Mouse (Mus musculus) testis, postnatal 14 days (tissue): ENCODE measurements around the gene Susd5.

ENCODE experiments used
- DNase-seq: peaks from one replicate; pipeline ENCODE4 v3.0.0; 2021; ENCODE audit warnings: low spot score

Susd5 gene

DNA sequence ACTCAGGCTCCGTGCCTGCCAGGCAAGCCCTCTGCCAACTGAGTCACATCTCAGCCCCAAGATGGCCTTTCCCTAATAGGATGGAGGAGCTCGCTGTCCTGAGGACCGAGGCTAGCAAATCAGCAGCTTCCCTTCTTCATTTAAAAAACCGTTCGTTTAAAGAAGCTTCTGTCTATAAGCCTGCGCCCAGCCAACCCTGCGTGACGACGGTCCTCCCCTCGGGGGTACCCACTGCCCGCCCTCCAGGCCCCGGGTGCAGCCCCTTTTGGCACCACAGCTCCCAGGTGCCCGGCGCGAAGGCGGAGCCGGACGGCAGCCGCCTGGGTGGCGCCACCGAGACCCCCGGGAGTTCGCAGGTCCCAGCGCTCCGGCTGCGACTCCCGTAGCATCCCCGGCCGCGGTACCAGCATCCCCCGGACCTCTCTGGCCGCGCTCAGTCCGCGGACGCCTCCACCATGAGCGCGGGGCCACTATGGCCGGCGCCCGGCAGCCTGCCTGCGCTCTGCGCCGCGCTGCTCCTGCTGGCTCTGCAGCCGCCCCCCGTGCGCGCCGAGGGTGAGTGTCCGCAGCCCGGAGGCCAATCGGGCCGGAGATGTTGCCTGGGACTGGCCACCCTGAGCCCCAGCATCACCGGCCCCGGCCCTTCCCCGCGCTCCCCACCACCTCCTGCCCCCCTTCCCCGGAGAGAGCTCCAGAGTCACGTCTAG is at the start of gene Susd5:
Susd5 (plus strand) TSS at position 51 of the 707 bp plus-strand sequence.
- DNase-seq: no peak

DNA sequence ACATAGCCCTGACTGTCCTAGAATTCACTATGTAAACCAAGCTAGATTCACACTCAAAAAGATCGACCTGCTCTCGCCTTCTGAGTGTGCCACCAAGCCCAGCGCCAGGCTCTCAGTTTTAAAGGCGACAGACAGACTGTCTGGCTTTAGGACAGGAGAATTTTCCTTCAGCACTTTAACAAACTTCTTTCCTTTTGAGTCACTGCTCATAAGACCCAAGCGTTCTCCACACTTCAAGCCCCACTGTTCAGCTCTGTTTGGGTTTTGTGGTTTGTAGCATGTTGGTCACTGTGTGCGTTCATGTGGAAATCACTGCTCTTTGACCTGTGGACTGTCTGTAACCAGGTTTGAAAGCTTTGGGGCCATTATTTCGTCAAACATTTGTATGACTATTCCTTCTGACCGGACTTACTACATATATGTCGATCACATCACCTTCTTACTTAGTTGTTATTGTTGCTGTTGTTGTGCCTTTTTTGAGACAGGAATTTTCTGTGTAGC is 49.0 kb upstream of the Susd5 start:
- DNase-seq: no peak

DNA sequence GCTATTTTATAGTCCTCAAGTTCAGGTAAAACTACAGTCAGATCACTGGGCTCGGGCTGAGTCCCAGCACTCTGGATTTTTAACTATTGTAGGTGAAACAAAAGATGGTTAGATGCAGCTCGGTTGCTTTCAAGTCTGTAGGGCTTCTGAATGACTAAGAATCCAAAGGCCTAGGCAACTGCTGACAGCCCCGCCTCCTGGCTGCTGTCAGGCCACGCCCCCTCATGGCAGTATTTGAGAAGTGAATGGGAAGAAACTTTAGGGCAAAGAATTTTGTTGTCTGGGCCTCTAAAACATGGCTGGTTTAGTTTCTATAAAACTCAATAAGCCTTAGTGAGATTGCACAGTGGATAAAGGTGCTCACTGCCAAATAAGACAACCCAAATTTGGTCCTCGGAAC is 47.4 kb upstream of the Susd5 start:
- DNase-seq: no peak

DNA sequence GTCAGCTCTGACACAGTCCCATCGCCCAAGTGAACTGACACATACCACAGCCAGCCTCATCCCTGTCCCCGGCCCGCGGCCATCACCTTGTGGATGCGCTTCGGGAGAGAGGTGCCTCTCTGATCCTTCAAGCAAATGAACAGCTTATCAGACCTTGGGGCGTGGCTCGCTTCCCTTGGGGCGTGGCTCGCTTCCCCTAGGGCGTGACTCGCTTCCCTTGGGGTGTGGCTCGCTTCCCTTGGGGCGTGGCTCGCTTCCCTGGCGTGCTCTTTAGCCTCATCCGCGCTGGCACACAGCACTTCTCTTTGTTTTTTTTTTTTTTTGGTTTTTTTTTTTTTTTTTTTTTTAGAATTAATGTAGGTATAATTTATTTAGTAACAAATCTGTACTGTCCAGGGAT is 45.7 kb upstream of the Susd5 start:
- no peak for DNase-seq

DNA sequence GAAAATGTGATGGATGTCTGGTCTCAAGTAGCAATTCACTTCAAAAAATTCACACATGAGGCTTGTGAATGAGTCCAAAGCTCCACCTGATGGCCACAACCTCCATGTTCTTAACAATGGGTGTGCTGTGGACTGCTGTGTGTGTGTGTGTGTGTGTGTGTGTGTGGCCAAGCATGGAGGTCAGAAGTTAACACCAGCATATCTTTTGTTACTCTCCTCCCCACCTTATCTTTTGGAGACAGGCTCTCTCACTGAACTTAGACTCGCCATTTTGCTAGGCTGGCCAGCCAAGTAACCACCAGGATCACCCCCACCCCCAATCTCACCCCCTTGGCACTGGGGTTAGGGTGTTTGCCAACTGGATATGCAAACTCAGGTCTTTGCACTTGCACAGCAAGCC is 42.9 kb upstream of the Susd5 start:
- DNase-seq: no peak

DNA sequence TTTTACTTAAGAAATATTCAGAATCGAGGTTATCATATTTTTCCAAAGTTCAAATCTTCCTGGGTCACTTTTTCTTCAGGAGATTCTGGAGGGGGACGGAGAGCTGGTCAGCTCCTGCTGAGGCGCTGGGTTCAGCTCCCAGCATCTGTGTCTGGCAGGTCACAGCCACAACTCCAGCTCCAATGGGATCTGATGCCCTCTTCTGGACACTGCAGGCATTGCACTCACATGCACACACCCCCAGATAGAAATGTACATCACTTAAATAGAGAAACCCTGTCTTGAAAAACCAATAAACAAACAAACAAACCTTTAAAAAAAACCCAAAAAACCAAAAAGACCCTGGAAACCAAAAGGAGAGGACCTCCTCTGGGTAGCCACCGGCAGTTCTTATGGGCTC is 41.2 kb upstream of the Susd5 start:
- no peak for DNase-seq

DNA sequence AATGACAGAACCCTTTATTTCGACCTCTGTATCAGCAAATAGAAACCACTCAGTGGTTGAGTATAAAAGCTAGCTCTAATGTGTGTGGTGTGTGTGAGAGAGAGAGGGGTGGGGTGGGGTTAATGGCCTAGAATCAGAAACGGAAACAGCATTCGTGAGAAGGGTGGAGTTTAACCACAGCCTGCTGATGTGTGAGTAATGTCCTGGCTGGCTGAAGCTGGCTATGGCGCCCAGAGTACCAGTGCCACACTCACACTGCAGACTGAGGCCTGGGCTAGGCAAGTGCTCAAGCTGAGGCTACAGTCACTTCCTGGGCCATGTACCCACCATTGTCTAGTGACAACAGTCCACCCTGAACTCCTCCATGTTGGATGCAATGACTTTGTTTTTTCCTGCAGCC is 40.5 kb upstream of the Susd5 start:
- no peak for DNase-seq

DNA sequence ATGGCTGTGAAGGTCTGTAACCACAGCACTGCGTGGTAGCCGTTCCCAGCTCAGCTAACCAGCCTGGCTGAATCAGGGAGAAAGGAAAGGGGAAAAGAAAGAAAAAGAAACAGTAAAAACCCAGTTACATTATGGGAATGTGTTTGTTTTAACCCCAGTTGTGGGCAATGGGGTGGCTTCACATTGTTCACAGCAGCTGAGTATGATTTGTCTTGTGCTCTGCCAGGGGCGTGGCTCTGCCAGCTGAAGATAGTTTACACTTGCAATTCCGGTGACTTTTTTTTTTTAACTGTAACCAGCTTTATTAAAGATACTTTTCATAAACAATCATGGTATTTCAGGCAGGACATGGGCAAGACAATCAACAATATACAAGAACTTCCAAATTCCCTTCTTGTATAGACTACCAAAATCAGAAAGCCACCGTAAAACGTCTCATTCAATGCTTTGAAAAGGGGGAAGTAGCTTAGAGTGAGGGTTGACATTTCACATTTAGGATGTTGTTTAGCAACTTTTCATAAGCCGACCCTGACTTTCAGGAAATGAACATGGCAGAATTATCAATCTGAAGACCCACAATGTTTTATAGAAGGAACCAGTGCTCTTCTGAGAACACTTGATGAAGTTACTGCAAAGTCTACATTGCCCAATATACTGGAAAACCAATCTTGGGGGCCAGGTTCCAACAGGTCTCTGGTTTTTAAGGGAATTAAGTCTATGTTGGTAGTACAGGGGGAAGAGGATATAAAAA is 37.8 kb upstream of the Susd5 start:
- no peak for DNase-seq

DNA sequence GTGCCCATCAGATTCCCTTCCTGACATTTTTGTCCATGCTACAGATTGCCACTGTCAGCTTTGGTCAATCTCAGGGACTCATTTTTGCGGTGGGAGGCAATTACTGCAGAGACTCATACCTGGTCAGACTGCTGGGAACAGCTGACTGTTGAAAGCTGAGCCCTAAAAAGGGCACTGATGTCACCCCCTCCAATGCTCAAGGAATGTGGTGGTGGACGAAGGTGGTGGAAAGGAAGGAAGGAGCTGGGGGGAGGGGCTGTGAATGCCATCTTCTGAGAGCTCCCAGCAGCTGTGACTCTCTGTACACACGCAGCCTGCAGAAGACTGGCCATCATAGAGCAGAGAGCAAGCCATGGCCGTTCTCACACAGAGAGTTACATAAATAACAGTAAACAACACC is 34.8 kb upstream of the Susd5 start:
- no peak for DNase-seq

DNA sequence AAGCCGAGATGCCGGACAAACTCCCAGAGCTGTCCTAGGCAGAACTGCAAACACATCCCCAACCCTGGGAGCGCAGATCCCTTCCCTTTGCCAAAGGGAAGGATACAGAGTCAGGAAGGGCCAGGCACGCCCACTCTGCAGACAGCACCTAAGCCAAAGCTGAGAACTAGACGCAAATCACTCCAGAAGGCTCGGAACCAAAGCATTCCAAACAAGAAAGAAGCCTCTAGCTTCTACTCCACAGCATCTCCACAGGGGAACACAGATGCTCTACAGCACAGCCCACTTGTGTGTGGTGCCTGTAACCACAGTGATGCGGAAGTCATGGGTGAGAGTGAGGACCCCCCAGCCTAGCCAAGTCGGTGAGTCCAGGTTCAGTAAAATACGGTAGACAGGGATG is 31.8 kb upstream of the Susd5 start:
- DNase-seq: no peak

DNA sequence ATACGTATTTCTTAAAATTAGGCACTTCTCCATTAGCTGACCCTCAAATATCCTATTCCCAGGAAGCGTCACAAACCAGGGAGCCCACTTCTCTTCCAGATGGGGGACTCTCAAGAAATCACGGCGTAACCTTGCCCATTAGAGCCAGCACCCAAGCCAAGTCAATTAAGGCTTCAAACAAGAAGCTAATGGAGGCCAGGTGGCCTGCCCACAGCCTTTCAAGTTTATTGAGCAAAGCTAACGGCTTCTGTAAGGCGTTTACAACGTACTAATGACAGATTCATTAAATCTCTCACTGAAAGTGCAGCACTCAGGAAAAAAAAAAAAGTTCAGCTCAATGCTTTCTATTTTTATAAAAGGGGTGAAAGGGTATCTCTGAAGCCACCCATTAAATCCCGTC is 31.1 kb upstream of the Susd5 start:
- DNase-seq: no peak

DNA sequence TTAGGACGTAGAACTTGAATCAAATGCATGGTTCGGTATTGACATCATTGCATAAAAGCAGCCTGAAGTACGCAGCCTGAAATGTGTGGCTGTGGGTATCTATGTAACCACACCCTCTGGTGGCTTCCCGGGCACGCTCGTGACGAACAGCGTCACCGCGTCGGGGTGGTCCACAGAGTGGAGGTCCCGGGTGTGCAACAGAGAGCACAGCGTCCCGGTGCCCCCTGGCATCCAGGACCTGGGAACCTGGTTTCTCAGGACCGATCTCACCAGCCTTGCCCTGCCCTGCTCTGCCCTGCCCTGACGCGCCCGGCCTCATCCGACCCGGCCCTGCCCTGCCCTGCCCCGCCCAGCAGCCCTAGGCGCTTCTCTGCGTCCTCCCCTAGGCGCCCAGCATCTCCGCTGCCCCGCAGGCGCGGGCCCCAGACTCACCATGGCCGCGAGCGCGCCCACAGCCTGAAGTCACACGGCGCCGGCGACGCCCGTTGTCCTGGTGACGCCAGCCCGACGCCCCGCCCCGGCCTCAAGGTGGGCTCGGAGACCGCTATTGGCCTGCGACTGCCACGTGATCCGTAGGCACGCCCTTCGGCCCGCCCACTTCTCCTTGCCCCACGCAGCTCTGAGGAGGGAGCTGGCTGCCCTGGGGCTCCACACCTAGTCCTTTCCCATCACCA is 30.5 kb upstream of the Susd5 start:
- DNase-seq: peak; percentile 88

DNA sequence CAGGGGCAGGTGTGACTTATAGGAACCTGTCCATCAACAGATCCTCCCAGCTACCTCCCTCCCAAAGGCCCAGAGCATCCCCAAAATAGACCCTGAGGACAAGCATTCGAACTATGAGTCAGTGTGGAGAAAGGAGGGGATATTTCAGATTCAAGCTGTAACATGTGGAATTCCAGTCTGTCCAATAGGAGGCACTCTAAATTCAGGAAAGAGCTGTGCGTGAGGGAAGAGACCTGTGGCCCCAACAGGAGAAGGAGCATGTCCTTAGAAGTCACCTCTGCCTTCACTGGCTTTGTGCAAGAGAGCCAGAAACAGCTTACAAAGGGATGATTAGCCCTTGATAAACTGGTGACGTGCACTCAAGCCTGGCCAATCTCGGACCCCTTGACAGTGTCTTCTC is 16.0 kb upstream of the Susd5 start:
- DNase-seq: no peak

DNA sequence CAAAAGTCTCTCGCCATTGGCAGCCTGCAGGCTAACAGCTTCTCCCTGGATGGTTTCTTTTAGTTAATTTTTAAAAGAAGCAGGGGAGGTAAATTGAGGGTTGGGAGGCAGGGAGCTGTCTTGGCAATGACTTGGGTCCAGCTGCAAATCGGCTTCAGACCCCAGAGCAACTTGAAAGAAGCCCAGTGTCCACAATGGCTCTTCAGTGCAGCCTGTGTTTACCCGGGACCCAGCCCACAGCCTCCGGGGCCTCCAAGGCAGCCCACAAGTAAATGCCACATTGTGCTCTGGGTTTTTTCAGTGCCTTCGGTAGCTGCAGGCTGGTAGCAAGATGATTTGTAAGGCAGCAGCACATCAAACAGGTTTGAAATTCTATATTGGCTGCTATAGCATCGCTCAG is 14.4 kb upstream of the Susd5 start:
- no peak for DNase-seq

DNA sequence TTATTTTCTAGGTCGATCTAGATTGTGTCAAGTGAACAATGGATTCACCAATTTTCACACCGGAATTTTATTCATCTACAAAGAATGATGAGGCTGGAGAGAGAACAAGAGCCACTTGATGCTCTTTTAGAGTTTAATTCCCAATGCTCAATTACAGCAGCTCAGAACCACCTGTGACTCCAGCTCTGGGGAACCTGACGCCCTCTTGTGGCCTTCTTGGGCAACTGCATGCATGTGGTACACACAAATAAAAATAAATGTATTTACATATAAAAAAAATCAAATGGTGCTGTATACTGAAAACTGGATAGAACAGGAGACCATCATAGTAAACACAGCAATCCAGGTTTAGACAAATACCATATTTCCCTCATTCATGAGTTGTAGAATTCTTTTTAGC is 12.5 kb upstream of the Susd5 start:
- no peak for DNase-seq

DNA sequence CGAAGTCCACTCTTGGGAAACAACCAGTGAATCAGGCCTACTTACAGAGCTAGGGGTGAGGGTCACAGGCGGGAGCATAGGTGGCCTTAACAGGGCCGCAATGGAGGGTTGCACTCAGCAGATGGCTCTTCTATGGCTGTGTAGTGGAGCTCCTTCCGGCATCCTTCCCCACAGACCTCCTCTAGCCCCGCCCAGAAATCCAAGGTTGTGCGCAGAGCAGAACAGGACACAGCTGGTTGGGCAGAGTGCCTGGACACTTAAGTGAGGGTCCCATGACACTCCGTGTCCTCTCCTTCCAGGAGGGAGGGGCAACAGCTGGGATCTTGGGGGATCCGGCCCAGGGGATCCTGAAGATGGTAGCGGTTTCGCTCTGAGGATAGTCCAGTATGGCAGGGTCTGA is 10.9 kb upstream of the Susd5 start, which contains the start of gene Fbxl2:
Fbxl2 (minus strand) TSS at position 164 of the 400 bp plus-strand sequence.
- no peak for DNase-seq

DNA sequence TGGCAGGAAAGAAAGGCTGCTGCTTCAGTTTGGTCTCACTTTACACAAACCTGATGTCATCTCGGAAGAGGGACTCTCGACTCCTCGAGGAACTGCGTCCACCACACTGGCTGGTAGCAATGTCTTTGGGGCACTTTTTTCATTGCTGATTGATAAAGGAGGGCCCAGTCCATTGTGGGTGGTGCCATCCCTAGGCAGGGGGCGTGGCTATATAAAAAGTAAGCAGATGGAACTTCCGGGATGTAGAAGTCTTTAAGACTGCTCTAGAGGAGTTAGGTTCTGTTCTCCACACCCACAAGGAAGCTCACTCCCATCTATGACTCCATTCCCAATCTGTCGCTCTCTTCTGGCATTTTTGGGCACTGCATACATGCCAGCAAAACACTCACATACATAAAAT is 10.3 kb upstream of the Susd5 start:
- DNase-seq: no peak

DNA sequence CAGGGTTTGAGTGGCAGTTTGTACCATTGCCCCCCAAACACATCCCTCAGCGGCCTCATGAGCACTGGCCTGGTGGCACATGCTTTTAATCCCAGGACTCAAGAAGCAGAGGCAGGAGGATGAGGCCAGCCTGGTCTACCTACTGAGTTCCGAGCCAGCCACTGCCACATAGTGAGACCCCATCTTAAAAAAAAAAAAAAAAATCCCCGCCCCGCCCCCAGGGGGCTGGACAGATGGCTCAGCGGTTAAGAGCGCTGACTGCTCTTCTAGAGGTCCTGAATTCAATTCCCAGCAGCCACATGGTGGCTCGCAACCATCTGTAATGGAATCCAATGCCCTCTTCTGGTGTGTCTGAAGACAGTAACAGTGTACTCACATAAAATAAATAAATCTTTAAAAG is 6.8 kb upstream of the Susd5 start:
- DNase-seq: no peak

DNA sequence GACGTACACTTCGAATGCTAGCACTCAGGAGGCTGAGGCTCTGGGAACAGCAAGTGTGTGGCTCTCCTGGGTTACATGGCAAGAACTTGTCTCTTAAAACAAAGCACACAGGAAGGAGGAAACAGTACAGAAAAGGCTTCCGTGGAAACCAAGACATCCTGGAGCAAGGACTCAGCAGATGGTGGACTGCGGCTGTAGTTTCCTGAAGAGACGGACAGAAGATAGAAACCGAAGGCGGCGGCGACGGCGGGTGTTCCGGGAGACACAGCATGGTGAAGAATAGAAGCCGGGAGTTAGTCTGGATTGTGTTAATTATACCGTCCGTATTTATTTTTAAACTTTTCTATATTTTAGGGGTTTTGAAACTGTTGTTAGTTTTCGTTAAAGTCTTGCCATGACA is 6.2 kb upstream of the Susd5 start:
- no peak for DNase-seq

DNA sequence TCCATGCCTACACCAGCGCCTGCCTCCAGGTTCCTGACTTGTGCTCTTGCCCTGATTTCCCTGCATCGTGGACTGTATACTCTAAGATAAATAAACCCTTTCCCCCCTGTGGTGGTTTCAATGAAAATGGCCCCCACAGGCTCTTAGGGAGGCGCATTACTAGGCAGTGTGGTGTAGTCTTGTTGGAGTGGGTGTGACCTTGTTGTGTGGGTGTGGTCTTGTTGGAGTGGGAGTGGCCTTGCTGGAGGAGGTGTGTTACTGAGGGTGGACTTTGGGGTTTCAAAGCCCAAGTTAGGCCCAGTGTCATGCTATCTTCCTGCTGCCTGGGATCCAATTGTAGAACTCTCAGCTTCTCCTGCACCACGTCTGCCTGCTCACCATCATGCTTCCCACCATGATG is 4.9 kb upstream of the Susd5 start:
- no peak for DNase-seq

DNA sequence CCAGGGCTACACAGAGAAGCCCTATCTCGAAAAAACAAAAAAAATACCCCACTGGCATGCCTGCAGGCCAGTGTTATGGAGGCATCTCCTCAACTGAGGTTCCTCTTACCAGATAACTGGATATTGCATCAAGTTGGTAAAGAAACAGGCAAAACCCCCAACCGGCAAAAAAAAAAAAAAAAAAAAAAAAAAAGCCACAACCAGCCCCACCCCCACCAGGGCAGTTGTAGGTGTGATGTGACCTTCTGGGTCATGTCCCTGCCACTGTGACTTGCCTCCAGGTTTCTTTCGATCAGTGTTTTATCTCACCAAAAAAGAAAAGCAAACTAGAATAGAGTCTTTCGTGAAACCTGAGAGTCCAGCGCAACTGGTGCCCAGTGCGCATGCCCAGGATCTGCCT is 4.1 kb upstream of the Susd5 start:
- no peak for DNase-seq

DNA sequence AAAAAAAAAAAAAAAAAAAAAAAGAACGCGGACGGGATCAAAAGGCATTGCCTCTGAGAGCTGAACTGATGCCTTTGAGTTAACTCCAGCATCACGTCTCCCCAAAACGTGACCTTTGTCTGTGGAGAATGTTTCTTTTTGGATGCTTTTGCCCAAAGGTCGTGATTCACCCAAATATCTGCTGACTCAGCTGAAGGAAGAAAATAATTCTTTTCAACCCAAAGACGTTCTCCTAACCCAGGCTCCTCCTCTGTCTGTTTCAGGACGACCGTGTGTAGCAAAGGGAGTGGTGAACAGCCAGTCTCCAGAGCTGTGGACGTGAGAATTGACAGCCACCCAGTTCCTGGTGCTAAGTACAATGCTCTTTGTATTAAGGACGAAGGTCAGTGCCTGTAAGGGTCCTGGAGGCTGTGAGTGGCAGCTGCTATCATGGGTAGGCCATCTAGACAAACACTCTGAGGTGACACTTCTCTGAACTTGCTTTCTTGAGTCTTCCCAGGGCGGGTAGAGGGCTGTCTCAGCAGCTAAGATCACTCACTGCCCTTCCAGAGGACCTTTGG is 11.6 kb downstream of the Susd5 start:
- DNase-seq: no peak

DNA sequence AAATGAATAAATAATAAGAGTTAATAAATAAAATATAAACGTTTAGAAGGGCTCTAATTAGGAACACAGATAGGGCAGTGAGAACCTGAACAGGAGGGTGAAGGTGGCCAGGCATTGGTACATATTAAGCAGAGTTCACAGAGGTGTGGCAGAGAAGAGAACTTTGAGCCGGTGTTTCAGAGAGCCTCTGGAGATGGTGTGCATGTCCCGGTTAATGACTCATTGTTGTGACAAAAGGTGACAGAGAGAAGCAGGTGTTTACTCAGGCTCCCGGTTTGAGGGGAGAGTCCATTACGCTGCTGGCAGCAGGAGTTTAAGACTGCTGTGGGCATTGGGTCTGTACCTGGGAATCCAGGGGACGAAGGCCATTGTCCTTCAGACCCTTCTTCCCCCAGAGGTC is 12.4 kb downstream of the Susd5 start:
- DNase-seq: no peak
